Mouse (Mus musculus): Measurements from ENCODE around the gene Gria1.

DNA sequence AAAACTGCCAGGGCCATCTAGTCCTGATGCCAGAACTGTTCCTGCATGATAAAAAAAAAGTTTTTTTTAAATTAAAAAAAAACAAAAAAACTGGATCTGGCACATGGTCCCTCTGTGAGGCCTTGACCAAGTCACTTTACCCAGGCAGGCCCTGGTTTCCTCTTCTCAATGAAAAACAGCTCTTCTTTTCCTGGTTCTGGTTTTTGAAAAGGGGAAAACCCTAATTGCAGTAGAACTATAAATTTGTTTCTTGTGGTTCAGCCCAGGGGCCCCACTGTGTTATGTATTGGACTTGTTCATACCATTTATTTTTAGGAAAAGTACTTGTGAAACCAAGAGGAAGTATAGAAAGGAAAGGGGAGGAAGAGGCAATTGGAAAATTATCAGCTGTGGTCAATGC is 232.6 kb downstream of the Gria1 start:
- TF ChIP-seq MAFK (IDR thresholded peaks at IDR 0.05; ENCODE audit: insufficient read depth, low read depth, low read length) (no peak), ZNF384 (IDR thresholded peaks at IDR 0.05; ENCODE audit: low read depth, low read length) (no peak), HCFC1 (IDR thresholded peaks at IDR 0.05; ENCODE audit: borderline replicate concordance, insufficient read depth, low read length) (no peak)

Data from ES-E14 (cell line).